Mouse (Mus musculus) testis, adult 2 months (tissue): ENCODE data around the gene Apobec1. TPM values are rescaled to one million over a fixed set of nuclear protein-coding genes. Genes with fewer than 3 reads are reported as not detected.
"Not testable (repeated sequence)": the region's sequence is repeated elsewhere in the genome, so short reads cannot be mapped to it uniquely, and the experiment has no call there.

Source experiments
- H3K27ac ChIP-seq: fragments of 200-500 bp; 2 replicates; pipeline ENCODE4 v1.5.1; 2012; ENCODE audit warnings: low read depth, low read length; ENCODE audit not compliant: control insufficient read depth, insufficient read depth
- H3K27me3 ChIP-seq: fragments of 200-500 bp; 2 replicates; pipeline ENCODE4 v1.6.1; 2012; ENCODE audit warnings: mild to moderate bottlenecking, low read length, moderate library complexity; ENCODE audit not compliant: control insufficient read depth, insufficient read depth
- H3K36me3 ChIP-seq: fragments of 200-500 bp; 2 replicates; pipeline ENCODE4 v1.6.1; 2012; ENCODE audit warnings: mild to moderate bottlenecking, low read length; ENCODE audit not compliant: control insufficient read depth, insufficient read depth
- H3K4me1 ChIP-seq: fragments of 200-500 bp; 2 replicates; pipeline ENCODE4 v1.6.1; 2012; ENCODE audit warnings: low read length; ENCODE audit not compliant: control insufficient read depth, insufficient read depth
- H3K4me3 ChIP-seq: fragments of 200-500 bp; 2 replicates; pipeline ENCODE4 v1.5.1; 2012; ENCODE audit warnings: low read depth, mild to moderate bottlenecking, low read length, moderate library complexity, mixed read lengths; ENCODE audit not compliant: control insufficient read depth
- CTCF ChIP-seq: fragments of 200-500 bp; IDR thresholded peaks from 2 replicates; pipeline ENCODE4 v1.5.1; 2012; ENCODE audit warnings: low read depth, mild to moderate bottlenecking, inconsistent platforms, low read length, moderate library complexity; ENCODE audit not compliant: control insufficient read depth, insufficient read depth, insufficient replicate concordance
- POLR2A ChIP-seq: fragments of 200-500 bp; IDR thresholded peaks from 2 replicates; pipeline ENCODE4 v1.6.1; 2012; ENCODE audit warnings: low read depth, mild to moderate bottlenecking, inconsistent platforms, low read length, moderate library complexity; ENCODE audit not compliant: control insufficient read depth
- polyA plus RNA-seq: library from polyadenylated mRNA; depleted of rRNA; stranded (reverse); fragments of >200 nt; gene quantifications from 2 replicates; pipeline ENCODE4 v1.2.3, GENCODE M21; 2012; rRNA removed

The Apobec1 gene
- 1.7 and 2.2 TPM in 2 replicates for polyA plus RNA-seq

GRCm38 (mm10) chr6:122602242-122602991 is at the start of gene Apobec1:
Apobec1 (minus strand) TSS chr6:122602444.
- Histone ChIP-seq H3K27me3 (no peaks in the 10 kb centered on the region), H3K36me3 (no peaks in the 10 kb centered on the region), H3K4me3 (peak within 1 kb of the TSS; percentile 72), H3K27ac (peak within 1 kb of the TSS; percentile 73), H3K4me1 (peaks cover 6% of the 10 kb centered on the region)
- TF ChIP-seq CTCF (no peak), POLR2A (no peak)

GRCm38 (mm10) chr6:122650398-122650980 is 48.2 kb upstream of the Apobec1 start:
- Histone ChIP-seq H3K27ac (no peak overlapping the region), H3K27me3 (no peaks in the 10 kb centered on the region), H3K4me1 (peaks cover 4% of the 10 kb centered on the region), H3K4me3 (no peak overlapping the region), H3K36me3 (no peaks in the 10 kb centered on the region)
- TF ChIP-seq POLR2A (no peak), CTCF (no peak)

GRCm38 (mm10) chr6:122649903-122650302 is 47.7 kb upstream of the Apobec1 start:
- TF ChIP-seq POLR2A, result no peak
- TF ChIP-seq CTCF, result peak; percentile 72; the same call in 1 of the 2 replicates
- no peaks in the 10 kb centered on the region for H3K27me3 ChIP-seq
- no peak overlapping the region for H3K4me3 ChIP-seq
- peaks cover 4% of the 10 kb centered on the region for H3K4me1 ChIP-seq
- no peaks in the 10 kb centered on the region for H3K36me3 ChIP-seq
- no peak overlapping the region for H3K27ac ChIP-seq

GRCm38 (mm10) chr6:122644196-122644595 is 42.0 kb upstream of the Apobec1 start:
- not testable (repeated sequence) for H3K4me1 ChIP-seq, H3K27ac ChIP-seq, H3K36me3 ChIP-seq, H3K27me3 ChIP-seq, H3K4me3 ChIP-seq

- not testable (repeated sequence) for H3K27ac ChIP-seq, H3K27me3 ChIP-seq, H3K4me1 ChIP-seq, H3K4me3 ChIP-seq, H3K36me3 ChIP-seq
These were observed 35.3 kb upstream of the Apobec1 start for GRCm38 (mm10) chr6:122637566-122637965.

- Histone ChIP-seq H3K27ac (no peak overlapping the region), H3K4me1 (no peaks in the 10 kb centered on the region), H3K27me3 (no peaks in the 10 kb centered on the region), H3K4me3 (no peak overlapping the region), H3K36me3 (no peaks in the 10 kb centered on the region)
- TF ChIP-seq POLR2A (no peak), CTCF (no peak)
These were observed 34.4 kb upstream of the Apobec1 start for GRCm38 (mm10) chr6:122636666-122637065.

- TF ChIP-seq POLR2A (no peak), CTCF (no peak)
- H3K27ac ChIP-seq, result no peak overlapping the region
- no peak overlapping the region for H3K4me3 ChIP-seq
- no peaks in the 10 kb centered on the region for H3K4me1 ChIP-seq
- H3K36me3 ChIP-seq, result no peaks in the 10 kb centered on the region
- no peaks in the 10 kb centered on the region for H3K27me3 ChIP-seq
These were observed 33.1 kb upstream of the Apobec1 start for GRCm38 (mm10) chr6:122635315-122635714.

- H3K4me1 ChIP-seq, result no peaks in the 10 kb centered on the region
- TF ChIP-seq POLR2A (no peak), CTCF (peak; percentile 29; the same call in 1 of the 2 replicates)
- no peaks in the 10 kb centered on the region for H3K36me3 ChIP-seq
- no peak overlapping the region for H3K4me3 ChIP-seq
- 0 out of 2 replicates have a peak, but pooled peaks cover 2% of the 10 kb centered on the region for H3K27me3 ChIP-seq
- H3K27ac ChIP-seq, result no peak overlapping the region
These were observed 31.2 kb upstream of the Apobec1 start for GRCm38 (mm10) chr6:122633411-122633810.
